Mouse (Mus musculus): ENCODE results near the gene Bicc1. TPM values are rescaled to one million over a fixed set of nuclear protein-coding genes. Genes with fewer than 3 reads are reported as not detected.

The Bicc1 gene
- polyA plus RNA-seq, 2 experiments = 1.7 to 1.8 TPM

DNA sequence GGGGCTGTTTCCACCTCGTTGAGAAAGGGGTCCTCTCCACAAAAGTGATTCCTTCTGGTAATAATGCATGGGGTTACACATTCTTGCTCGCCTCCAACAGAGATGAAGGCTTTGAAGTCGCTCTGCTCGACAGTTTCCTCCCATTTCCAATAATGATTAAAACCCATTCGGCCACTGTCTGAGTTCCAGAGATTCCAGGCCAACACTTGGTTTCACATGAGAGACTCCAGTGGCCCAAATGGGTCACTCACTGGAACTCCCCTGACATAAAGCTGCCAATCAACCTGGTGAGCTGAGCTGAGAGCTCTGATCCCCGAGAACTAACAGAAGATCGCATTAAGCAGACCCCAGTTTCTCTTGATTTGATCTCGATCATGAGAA lies 31.6 kb downstream of the Bicc1 start:
- H3K4me3 ChIP-seq (ENCODE audit: insufficient read depth in 1 of 2, low read depth in 2 of 2, low read length in 2 of 2) = no peak overlapping the region
- H3K4me2 ChIP-seq (ENCODE audit: low read depth) = no peak overlapping the region
- no peak for TF ChIP-seq CTCF (IDR thresholded peaks at IDR 0.05; ENCODE audit: low read depth)
- no peak for TF ChIP-seq EP300 (IDR thresholded peaks at IDR 0.05; ENCODE audit: low read depth)
- DNase-seq (ENCODE audit: low read depth in 3 of 3, low spot score in 3 of 3) = no peak
- H3K4me1 ChIP-seq (replicated peaks; ENCODE audit: control insufficient read depth in 2 of 2, insufficient read depth in 2 of 2, low read length in 1 of 2) = 0 out of 4 replicates have a peak, but pooled peaks cover 0 to 2% of the 10 kb centered on the region in 2 experiments
- WGBS (ENCODE audit: insufficient replicate concordance) = 53% methylated on average over 8 of the region's 8 CpGs
- no peak overlapping the region for H3K27ac ChIP-seq
- no peak for ATAC-seq (ENCODE audit: insufficient read depth)
- H3K9ac ChIP-seq (replicated peaks) = no peak overlapping the region
- no peaks in the 10 kb centered on the region for H3K36me3 ChIP-seq (replicated peaks; ENCODE audit: control insufficient read depth, insufficient read depth, low read depth)
- no peaks in the 10 kb centered on the region for H3K27me3 ChIP-seq (ENCODE audit: control insufficient read depth, insufficient read depth, low read length)
- no peaks in the 10 kb centered on the region for H3K9me3 ChIP-seq (ENCODE audit: control insufficient read depth, low read length)

DNA sequence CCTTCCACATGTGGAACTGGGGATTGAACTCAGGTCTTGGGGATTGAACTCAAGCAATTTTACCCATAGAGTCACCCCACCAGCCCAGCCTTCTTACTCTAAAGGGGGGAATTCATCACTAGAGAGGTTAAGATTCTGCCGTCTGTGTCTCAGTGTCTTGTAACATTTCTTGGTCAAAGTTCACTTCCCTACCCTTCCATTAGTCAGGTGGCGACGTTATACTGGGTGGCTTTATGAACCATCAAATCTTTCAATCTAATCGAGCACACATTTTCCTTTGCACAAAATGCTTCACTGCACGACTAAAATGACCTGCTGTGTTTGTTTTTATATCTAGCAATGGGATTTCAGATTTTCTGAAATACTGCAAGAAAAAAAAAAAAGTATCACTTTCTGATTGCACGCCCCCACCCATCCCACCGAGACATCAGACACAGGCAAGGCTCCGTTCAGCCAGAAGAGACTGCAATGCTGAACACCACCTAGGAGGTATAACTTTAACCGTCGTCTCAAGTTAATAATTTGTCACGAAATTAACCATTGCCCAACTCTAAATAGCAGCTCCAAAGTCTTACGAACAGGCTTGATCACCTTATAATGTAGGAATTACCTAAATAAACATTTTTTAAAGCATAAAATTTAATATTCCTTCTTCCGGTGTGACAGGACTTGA lies 32.1 kb downstream of the Bicc1 start:
- no peaks in the 10 kb centered on the region for H3K9me3 ChIP-seq (ENCODE audit: control insufficient read depth, low read length)
- no peak for TF ChIP-seq EP300 (IDR thresholded peaks at IDR 0.05; ENCODE audit: low read depth)
- TF ChIP-seq CTCF (IDR thresholded peaks at IDR 0.05; ENCODE audit: low read depth) = no peak
- H3K9ac ChIP-seq (replicated peaks) = no peak overlapping the region
- H3K4me3 ChIP-seq (ENCODE audit: insufficient read depth in 1 of 2, low read depth in 2 of 2, low read length in 2 of 2) = no peak overlapping the region
- no peak for ATAC-seq (ENCODE audit: insufficient read depth)
- H3K27ac ChIP-seq = no peak overlapping the region
- no peaks in the 10 kb centered on the region for H3K27me3 ChIP-seq (ENCODE audit: control insufficient read depth, insufficient read depth, low read length)
- no peaks in the 10 kb centered on the region for H3K4me1 ChIP-seq (replicated peaks; ENCODE audit: control insufficient read depth in 2 of 2, insufficient read depth in 2 of 2, low read length in 1 of 2)
- H3K36me3 ChIP-seq (replicated peaks; ENCODE audit: control insufficient read depth, insufficient read depth, low read depth) = no peaks in the 10 kb centered on the region
- DNase-seq (ENCODE audit: low read depth in 3 of 3, low spot score in 3 of 3) = no peak
- WGBS (ENCODE audit: insufficient replicate concordance) = 65% methylated on average over 13 of the region's 13 CpGs
- no peak overlapping the region for H3K4me2 ChIP-seq (ENCODE audit: low read depth)

DNA sequence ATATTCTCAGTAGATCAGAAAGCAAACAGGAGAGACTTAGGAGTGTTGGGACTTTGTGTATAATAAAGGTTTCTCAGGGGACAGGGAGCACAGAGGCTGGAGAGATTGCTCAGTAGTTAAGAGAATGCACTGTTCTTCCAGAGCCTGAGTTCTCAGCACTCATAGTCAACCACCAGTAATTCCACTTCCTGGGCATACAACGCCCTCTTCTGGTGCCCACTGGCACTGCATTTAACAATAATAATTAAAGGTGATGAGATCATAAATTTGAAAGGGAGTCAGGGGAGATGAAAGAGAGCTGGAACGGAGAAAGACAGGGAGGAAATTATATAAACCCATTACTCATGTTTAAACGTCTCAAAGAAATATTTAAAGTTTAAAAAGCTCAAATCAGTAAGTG lies 35.5 kb downstream of the Bicc1 start:
- no peak for ATAC-seq (ENCODE audit: insufficient read depth)
- Histone ChIP-seq H3K4me3 (ENCODE audit: insufficient read depth in 1 of 2, low read depth in 2 of 2, low read length in 2 of 2) (no peak overlapping the region), H3K4me1 (replicated peaks; ENCODE audit: control insufficient read depth in 2 of 2, insufficient read depth in 2 of 2, low read length in 1 of 2) (0 out of 4 replicates have a peak, but pooled peaks cover 0 to 2% of the 10 kb centered on the region in 2 experiments)

DNA sequence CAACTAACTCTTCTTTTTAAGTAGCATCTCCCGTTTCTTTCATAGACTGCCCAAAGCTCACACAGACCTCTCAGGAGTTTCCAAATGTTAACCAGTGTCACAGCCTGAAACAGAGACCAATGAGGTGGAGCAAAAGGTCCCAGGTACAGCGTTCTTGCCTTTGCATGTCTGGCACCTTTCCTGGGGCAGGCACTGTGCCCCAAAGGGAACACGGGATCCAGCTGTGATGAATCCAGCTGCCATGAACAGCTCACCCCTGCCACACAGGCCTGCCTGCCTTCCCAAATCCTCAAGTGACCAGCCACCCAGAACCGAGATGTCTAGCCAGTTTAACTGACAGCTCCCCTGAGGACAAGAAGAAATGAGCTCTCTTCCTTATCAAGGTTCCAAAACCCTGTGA lies 36.1 kb downstream of the Bicc1 start:
- no peak for ATAC-seq (ENCODE audit: insufficient read depth)
- no peak for TF ChIP-seq CTCF (IDR thresholded peaks at IDR 0.05; ENCODE audit: low read depth)
- no peak for TF ChIP-seq EP300 (IDR thresholded peaks at IDR 0.05; ENCODE audit: low read depth)

More for the DNA sequence above, 35.5 kb downstream of the Bicc1 start:
- H3K9me3 ChIP-seq (ENCODE audit: control insufficient read depth, low read length) = no peaks in the 10 kb centered on the region
- TF ChIP-seq EP300 (IDR thresholded peaks at IDR 0.05; ENCODE audit: low read depth) = no peak
- TF ChIP-seq CTCF (IDR thresholded peaks at IDR 0.05; ENCODE audit: low read depth) = no peak
- WGBS (ENCODE audit: insufficient replicate concordance) = 41% methylated on average over 3 of the region's 3 CpGs
- no peaks in the 10 kb centered on the region for H3K36me3 ChIP-seq (replicated peaks; ENCODE audit: control insufficient read depth, insufficient read depth, low read depth)
- no peak overlapping the region for H3K27ac ChIP-seq
- H3K9ac ChIP-seq (replicated peaks) = no peak overlapping the region
- H3K4me2 ChIP-seq (ENCODE audit: low read depth) = no peak overlapping the region
- H3K27me3 ChIP-seq (ENCODE audit: control insufficient read depth, insufficient read depth, low read length) = no peaks in the 10 kb centered on the region
- no peak for DNase-seq (ENCODE audit: low read depth in 3 of 3, low spot score in 3 of 3)

DNA sequence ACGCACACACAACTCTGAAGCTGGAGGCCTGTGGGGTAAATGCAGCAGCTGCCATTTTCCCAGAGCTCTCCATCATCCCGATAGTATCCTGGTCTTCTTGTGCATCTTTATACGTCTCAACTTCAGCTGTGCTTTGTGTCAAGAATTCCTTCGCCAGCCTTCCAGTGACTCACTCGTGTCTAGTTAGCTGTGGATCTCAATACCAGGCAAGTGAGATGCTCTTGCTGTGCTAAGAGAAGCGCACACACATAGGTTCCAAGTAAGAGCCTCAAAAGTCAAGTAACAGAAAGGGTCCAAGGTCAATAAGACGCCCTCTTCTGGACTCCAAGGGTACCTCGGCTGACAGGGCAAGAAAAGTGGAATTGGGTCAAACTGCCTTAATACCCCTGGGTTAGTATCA lies 37.0 kb downstream of the Bicc1 start:
- ATAC-seq (ENCODE audit: insufficient read depth) = no peak
- 62% methylated on average over 8 of the region's 8 CpGs for WGBS (ENCODE audit: insufficient replicate concordance)
- H3K9ac ChIP-seq (replicated peaks) = no peak overlapping the region
- H3K27ac ChIP-seq = no peak overlapping the region
- no peaks in the 10 kb centered on the region for H3K27me3 ChIP-seq (ENCODE audit: control insufficient read depth, insufficient read depth, low read length)
- H3K4me1 ChIP-seq (replicated peaks; ENCODE audit: control insufficient read depth in 2 of 2, insufficient read depth in 2 of 2, low read length in 1 of 2) = 0 out of 4 replicates have a peak, but pooled peaks cover 0 to 2% of the 10 kb centered on the region in 2 experiments
- H3K36me3 ChIP-seq (replicated peaks; ENCODE audit: control insufficient read depth, insufficient read depth, low read depth) = no peaks in the 10 kb centered on the region
- H3K4me2 ChIP-seq (ENCODE audit: low read depth) = no peak overlapping the region
- DNase-seq (ENCODE audit: low read depth in 3 of 3, low spot score in 3 of 3) = no peak
- H3K4me3 ChIP-seq (ENCODE audit: insufficient read depth in 1 of 2, low read depth in 2 of 2, low read length in 2 of 2) = no peak overlapping the region
- TF ChIP-seq EP300 (IDR thresholded peaks at IDR 0.05; ENCODE audit: low read depth) (no peak), CTCF (IDR thresholded peaks at IDR 0.05; ENCODE audit: low read depth) (no peak)
- H3K9me3 ChIP-seq (ENCODE audit: control insufficient read depth, low read length) = no peaks in the 10 kb centered on the region

More for the DNA sequence above, 36.1 kb downstream of the Bicc1 start:
- 45% methylated on average over 4 of the region's 4 CpGs for WGBS (ENCODE audit: insufficient replicate concordance)
- no peak overlapping the region for H3K4me2 ChIP-seq (ENCODE audit: low read depth)
- no peak overlapping the region for H3K4me3 ChIP-seq (ENCODE audit: insufficient read depth in 1 of 2, low read depth in 2 of 2, low read length in 2 of 2)
- H3K4me1 ChIP-seq (replicated peaks; ENCODE audit: control insufficient read depth in 2 of 2, insufficient read depth in 2 of 2, low read length in 1 of 2) = 0 out of 4 replicates have a peak, but pooled peaks cover 0 to 2% of the 10 kb centered on the region in 2 experiments
- H3K9ac ChIP-seq (replicated peaks) = no peak overlapping the region
- DNase-seq (ENCODE audit: low read depth in 3 of 3, low spot score in 3 of 3) = no peak
- no peaks in the 10 kb centered on the region for H3K36me3 ChIP-seq (replicated peaks; ENCODE audit: control insufficient read depth, insufficient read depth, low read depth)
- H3K27me3 ChIP-seq (ENCODE audit: control insufficient read depth, insufficient read depth, low read length) = no peaks in the 10 kb centered on the region
- no peaks in the 10 kb centered on the region for H3K9me3 ChIP-seq (ENCODE audit: control insufficient read depth, low read length)
- no peak overlapping the region for H3K27ac ChIP-seq
